Mouse (Mus musculus) adrenal gland, adult 2 months (tissue): Measurements from ENCODE around the gene Tktl2. TPM values are rescaled to one million over a fixed set of nuclear protein-coding genes. Genes with fewer than 3 reads are reported as not detected.

ENCODE experiments used
- DNase-seq: peaks from one replicate; pipeline ENCODE4 v3.0.0; 2021
- long read RNA-seq: library from polyadenylated mRNA; stranded (forward); transcript quantifications from one replicate; pipeline ENCODE4 v2.0.0, GENCODE M21; 2021
- polyA plus RNA-seq: library from polyadenylated mRNA; depleted of rRNA; stranded (reverse); fragments of >200 nt; gene quantifications from 2 replicates; pipeline ENCODE4 v1.2.3, GENCODE M21; 2012; rRNA removed
- total RNA-seq, 2 experiments: library from RNA; stranded (reverse); gene quantifications; 2 replicates each; pipeline ENCODE4 v1.2.3; 2021

Gene Tktl2
- total RNA-seq (not detected), polyA plus RNA-seq (not detected in 2 replicates)
- long read RNA-seq: 0 reads

GRCm38 (mm10) chr8:66511537-66511936 lies at the start of gene Tktl2:
TSS of gene Tktl2 (plus strand) at chr8:66511756.
- no peak for DNase-seq

GRCm38 (mm10) chr8:66469821-66470220 lies 41.7 kb upstream of the Tktl2 start:
- no peak for DNase-seq

DNA sequence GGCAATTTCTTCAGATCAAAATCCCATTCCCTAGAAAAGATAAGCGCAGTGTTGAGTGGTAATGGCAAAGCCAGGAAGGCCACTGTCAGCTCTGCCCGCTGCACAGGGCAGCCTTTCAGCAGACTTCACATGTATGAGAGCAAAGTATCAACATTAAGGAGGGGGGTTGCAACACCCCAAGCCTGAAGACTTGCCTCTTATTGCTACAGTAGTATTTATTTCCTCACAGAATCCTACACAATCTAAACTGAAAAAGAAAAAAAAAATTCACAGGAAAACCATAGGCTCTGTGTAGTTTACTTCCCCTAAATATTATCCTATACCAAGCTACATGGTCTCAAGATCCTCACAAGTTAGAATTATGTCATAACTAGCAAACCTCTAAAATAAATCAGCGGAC lies 34.7 kb upstream of the Tktl2 start:
- DNase-seq: no peak

GRCm38 (mm10) chr8:66486084-66486763 lies 25.3 kb upstream of the Tktl2 start, which contains the start of gene Tma16:
TSS of gene Tma16 (minus strand) at chr8:66486530.
- peak; percentile 86 for DNase-seq

DNA sequence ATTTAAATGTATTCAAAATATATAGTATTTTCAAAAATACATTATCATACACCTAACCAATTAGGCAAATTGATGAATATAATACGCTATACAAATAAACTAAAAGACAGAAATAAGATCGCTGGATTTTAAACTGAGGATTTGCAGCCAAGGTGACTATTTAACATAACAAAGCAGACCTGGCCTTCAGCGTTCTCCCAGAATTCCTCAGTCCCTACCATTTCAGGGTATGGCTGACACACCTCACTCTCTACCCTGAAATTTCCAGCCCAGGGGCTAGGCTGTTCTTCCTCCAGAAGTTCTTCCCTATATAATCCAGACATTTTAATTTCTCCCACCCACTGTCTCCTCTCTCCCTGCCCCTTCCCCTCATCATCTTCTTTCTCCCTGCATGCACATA lies 23.0 kb upstream of the Tktl2 start:
- DNase-seq: no peak

DNA sequence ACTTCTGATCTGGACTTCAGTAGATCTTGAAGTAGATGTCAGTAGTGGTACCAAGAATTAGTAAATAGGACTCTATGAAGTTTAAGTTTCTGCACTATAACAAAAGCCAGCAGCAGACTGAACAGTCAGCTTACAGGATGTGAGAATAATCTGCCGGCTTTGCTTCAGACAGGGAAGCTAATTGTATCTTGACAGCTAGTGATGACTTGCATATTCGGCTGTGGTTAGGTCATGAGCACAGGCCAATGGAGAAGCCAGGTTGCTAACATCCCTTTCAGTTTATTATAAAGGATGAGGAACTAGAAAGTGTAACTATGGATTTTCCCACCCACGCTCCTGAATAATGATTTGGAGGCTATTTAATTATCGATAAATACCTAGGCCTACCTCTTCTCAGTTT lies 20.9 kb upstream of the Tktl2 start:
- DNase-seq: no peak

DNA sequence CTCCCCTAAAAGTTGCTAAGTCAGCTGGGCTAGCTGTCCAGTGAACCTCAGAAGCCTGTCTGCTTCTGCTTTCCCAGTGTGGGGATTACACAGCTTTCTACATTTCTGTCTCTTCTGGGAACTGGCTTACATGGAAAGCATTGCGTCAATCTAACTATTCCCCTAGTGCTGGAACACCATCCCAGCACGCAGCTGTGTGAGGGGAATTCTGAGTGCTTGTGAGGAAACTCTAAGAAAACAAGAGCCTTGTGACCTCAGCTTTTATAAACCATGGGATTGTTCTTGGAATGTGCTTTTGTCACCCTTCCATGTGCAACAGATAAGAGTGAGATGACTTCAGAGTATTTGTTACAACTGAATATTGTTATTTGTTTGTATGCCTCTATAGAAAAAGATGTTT lies 17.1 kb upstream of the Tktl2 start:
- no peak for DNase-seq

- peak; percentile 69 for DNase-seq
These were observed 15.8 kb upstream of the Tktl2 start for GRCm38 (mm10) chr8:66495726-66496125.

DNA sequence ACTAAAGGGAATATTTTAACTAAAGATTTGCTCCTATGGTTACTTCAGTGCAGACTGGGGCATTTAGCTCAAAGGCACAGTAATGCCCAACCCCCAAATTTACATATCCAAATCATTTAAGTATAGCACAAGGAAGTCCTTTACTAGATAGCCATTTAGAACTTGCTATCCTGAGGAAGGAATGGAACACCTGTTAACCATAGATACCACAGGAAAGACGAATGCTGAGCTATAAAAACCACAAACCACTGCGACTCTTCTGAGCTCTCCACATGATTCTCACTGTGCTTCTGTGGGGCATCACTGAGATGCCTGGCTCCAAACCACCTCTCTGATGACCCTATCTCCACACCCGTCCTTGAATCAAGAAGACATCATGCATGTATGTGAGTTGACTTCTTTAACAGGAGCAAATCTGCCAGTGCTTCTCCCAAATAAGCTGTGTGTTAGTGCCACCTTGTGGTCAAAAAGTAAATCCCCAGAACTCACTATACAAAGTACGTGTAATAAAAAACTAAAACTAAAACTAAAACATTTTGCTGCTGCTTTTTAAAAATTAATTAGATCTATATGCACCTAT lies 14.5 kb upstream of the Tktl2 start:
- peak; percentile 12 for DNase-seq

GRCm38 (mm10) chr8:66503381-66503780 lies 8.2 kb upstream of the Tktl2 start:
- DNase-seq: no peak

DNA sequence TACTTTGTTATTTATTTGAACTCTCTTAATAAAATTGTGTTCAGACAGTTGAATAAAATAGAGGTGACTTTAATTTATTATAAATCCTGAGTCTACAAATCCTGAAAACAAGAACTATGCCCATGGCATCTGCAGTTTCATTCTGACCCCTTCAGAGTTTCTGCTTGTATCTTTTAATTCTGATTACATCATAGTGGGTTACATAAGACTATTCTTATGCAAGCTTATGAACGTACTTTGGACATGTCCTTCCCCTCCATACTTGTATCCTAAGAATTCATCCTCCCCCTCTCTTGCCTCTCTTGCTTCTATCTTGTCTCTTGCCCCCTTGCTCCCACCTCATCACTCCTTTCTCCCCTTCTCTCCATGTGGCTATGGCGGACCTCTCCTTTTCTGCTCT lies 7.6 kb downstream of the Tktl2 start:
- no peak for DNase-seq

GRCm38 (mm10) chr8:66520576-66520975 lies 9.0 kb downstream of the Tktl2 start:
- no peak for DNase-seq

- no peak for DNase-seq
These were observed 38.5 kb downstream of the Tktl2 start for GRCm38 (mm10) chr8:66550092-66550491.

Other genes starting within 250 kb of the Tktl2 start
- 1 to 10 TPM; 6.0 to 6.7 TPM for gene Tma16, start 25.2 kb upstream of the Tktl2 start, total RNA-seq
- 0.77 and 0.94 TPM in 2 replicates for gene Tma16, start 25.2 kb upstream of the Tktl2 start, polyA plus RNA-seq
- under 1 TPM; 0.23 to 0.35 TPM for gene Npy5r, start 176.4 kb downstream of the Tktl2 start, total RNA-seq
- 0.03 TPM in 1 of 2 replicates, not detected in the other for gene Npy5r, start 176.4 kb downstream of the Tktl2 start, polyA plus RNA-seq
- 1 to 10 TPM; 5.0 to 6.0 TPM for gene Npy1r, start 185.4 kb downstream of the Tktl2 start, total RNA-seq
- 0.77 and 1.2 TPM in 2 replicates for gene Npy1r, start 185.4 kb downstream of the Tktl2 start, polyA plus RNA-seq